ENCODE assay signal across 34 mouse cellular contexts in genomic region chrX:151085599-151085998, GRCm38 (mm10). TPM values are rescaled to one million over a fixed set of nuclear protein-coding genes. Genes with fewer than 3 reads are reported as not detected.
"Had no signal": no experiment of that assay in that cellular context is flagged by ENCODE, and none has a peak within 500 bp of the region (broad histone marks: within the 10 kb centered on the region; RNA-seq: fewer than 3 reads in every experiment).

No protein-coding gene starts in this region.

- H3K27ac ChIP-seq: limb, embryonic 10.5 days; limb, embryonic 12.5 days; limb, embryonic 13.5 days; limb, embryonic 15.5 days; liver, embryonic 12.5 days; liver, embryonic 13.5 days; liver, embryonic 14.5 days; liver, embryonic 15.5 days; lung, embryonic 15.5 days; macrophage; midbrain, embryonic 10.5 days; midbrain, embryonic 12.5 days; midbrain, embryonic 13.5 days; midbrain, embryonic 15.5 days; neural tube, embryonic 12.5 days; neural tube, embryonic 13.5 days had no signal

- H3K9me3 ChIP-seq: limb, embryonic 10.5 days; limb, embryonic 12.5 days; limb, embryonic 13.5 days; limb, embryonic 15.5 days; liver, embryonic 12.5 days; liver, embryonic 13.5 days; liver, embryonic 15.5 days; lung, embryonic 15.5 days; megakaryocyte, embryonic 14.5 days; midbrain, embryonic 10.5 days; midbrain, embryonic 12.5 days; midbrain, embryonic 13.5 days; midbrain, embryonic 15.5 days; neural tube, embryonic 12.5 days; neural tube, embryonic 13.5 days had no signal

- H3K27me3 ChIP-seq: liver, embryonic 12.5 days; liver, embryonic 13.5 days; lung, embryonic 15.5 days; midbrain, embryonic 13.5 days; midbrain, embryonic 15.5 days; neural tube, embryonic 12.5 days; neural tube, embryonic 13.5 days had no signal

- H3K4me1 ChIP-seq: limb, embryonic 10.5 days; limb, embryonic 12.5 days; limb, embryonic 13.5 days; limb, embryonic 15.5 days; liver, embryonic 12.5 days; liver, embryonic 13.5 days; liver, embryonic 15.5 days; lung, embryonic 15.5 days; megakaryocyte, embryonic 14.5 days; midbrain, embryonic 10.5 days; midbrain, embryonic 12.5 days; midbrain, embryonic 13.5 days; midbrain, embryonic 15.5 days; neural tube, embryonic 12.5 days; neural tube, embryonic 13.5 days had no signal

- H3K4me2 ChIP-seq: limb, embryonic 12.5 days; limb, embryonic 13.5 days; limb, embryonic 15.5 days; liver, embryonic 11.5 days; liver, embryonic 12.5 days; liver, embryonic 13.5 days; liver, embryonic 15.5 days; lung, embryonic 14.5 days; lung, embryonic 15.5 days; midbrain, embryonic 11.5 days; midbrain, embryonic 12.5 days; midbrain, embryonic 13.5 days; midbrain, embryonic 15.5 days; neural tube, embryonic 12.5 days; neural tube, embryonic 13.5 days had no signal

- H3K4me3 ChIP-seq: limb, embryonic 10.5 days; limb, embryonic 12.5 days; limb, embryonic 13.5 days; limb, embryonic 15.5 days; liver, embryonic 12.5 days; liver, embryonic 13.5 days; liver, embryonic 15.5 days; lung, embryonic 15.5 days; megakaryocyte, embryonic 14.5 days; midbrain, embryonic 10.5 days; midbrain, embryonic 12.5 days; midbrain, embryonic 13.5 days; midbrain, embryonic 15.5 days; myocyte; neural tube, embryonic 12.5 days; neural tube, embryonic 13.5 days had no signal

- DNase-seq: left cerebral cortex, postnatal 4 days; liver; liver, embryonic 13.5 days; liver, postnatal 0 days; lung, adult 18-20 months; lung, adult 2 months; lung, embryonic 14.5 days; lung, postnatal 10 days; lung, postnatal 14 days; lung, postnatal 36 days; lung, postnatal 4 days; midbrain, embryonic 14.5 days had no signal

- ATAC-seq: liver, embryonic 12.5 days; liver, postnatal 0 days; lung, postnatal 0 days; midbrain, embryonic 13.5 days; midbrain, embryonic 15.5 days; midbrain, embryonic 16.5 days had no signal

- H3K9ac ChIP-seq: limb, embryonic 12.5 days; limb, embryonic 13.5 days; limb, embryonic 15.5 days; liver, embryonic 12.5 days; liver, embryonic 13.5 days; liver, embryonic 14.5 days; liver, embryonic 15.5 days; liver, postnatal 0 days; lung, embryonic 14.5 days; lung, embryonic 15.5 days; midbrain, embryonic 12.5 days; midbrain, embryonic 13.5 days; midbrain, embryonic 15.5 days; neural tube, embryonic 12.5 days; neural tube, embryonic 13.5 days had no signal

RNA-seq across cellular contexts. Expression of gene Fgd1, which starts 39.6 kb away (rescaled TPM):
- total RNA-seq: monocyte, adult 5-6 weeks had no signal
